Mouse (Mus musculus) olfactory bulb, adult 2 months (tissue): ENCODE data around the gene Olfr1442.

Source experiments
- CTCF ChIP-seq: fragments of 200-500 bp; IDR thresholded peaks from 2 replicates; pipeline ENCODE4 v1.5.1; 2012; ENCODE audit warnings: low read depth, mild to moderate bottlenecking, low read length, moderate library complexity; ENCODE audit not compliant: insufficient read depth
- POLR2A ChIP-seq: fragments of 200-500 bp; IDR thresholded peaks from 2 replicates; pipeline ENCODE4 v1.6.1; 2012; ENCODE audit warnings: mild to moderate bottlenecking, low read depth, low read length, moderate library complexity; ENCODE audit not compliant: insufficient read depth

- TF ChIP-seq CTCF: no peak
- TF ChIP-seq POLR2A: no peak
Observed at GRCm38 (mm10) chr19:12634259-12634658, 36.0 kb upstream of the Olfr1442 start.
